Mouse (Mus musculus) thymus, postnatal 36 days (tissue): ENCODE measurements at regions not wholly inside any gene's neighbourhood (a gene's known extent, or its start where the extent isn't known, plus 50 kb on each side); places are given as distances from the start of the nearest gene placed in this dataset.
A peak's percentile ranks its signal among the peaks of the same experiment; 100 is the strongest.

Source experiments
- DNase-seq, 2 experiments: peaks; one replicate each; pipeline ENCODE4 v3.0.0; 2022; ENCODE audit warnings: mixed read lengths in 2 of 2

DNA sequence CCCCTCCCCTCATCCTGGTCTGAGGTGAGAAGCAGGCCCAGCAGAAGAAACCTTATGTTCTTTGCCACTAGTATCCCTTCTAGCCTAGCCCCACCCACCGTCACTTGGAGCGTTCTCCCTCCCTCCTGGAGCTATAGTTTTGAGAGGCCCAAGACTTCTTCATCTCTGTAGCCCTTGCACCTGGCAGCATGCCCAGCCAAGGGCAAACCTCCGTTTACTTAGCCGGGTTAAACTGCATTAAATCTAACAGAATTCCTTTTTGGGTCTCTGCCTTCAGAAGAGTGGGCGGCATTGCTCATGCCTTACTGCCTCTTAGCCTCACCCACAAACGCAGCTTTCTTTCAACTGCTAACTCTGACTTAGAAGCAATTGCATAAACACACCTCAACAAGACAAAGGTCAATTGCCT lies 85.3 kb upstream of the Arntl start:
- no peak for DNase-seq

DNA sequence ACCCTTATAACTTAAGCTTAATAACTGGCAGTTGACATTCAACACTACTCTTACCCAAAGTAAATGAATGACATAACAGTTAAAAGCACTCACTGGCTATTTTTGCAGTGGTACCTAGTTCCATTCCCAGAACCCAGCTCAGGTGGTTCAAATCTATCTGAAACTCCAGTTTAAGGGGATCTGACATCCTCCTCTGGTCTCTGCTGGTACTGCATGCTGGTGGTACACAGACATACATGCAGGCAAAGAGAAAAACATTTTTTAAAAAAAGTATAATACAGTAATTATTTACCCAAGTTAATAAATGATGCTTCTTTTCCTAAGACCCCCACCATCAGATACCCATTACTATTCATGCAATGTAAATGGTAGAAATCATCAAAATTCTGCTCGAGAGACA lies 81.3 kb upstream of the Arntl start:
- DNase-seq: no peak

- DNase-seq: no peak
Measured at GRCm38 (mm10) chr7:113130552-113130951, 76.7 kb upstream of the Arntl start.

DNA sequence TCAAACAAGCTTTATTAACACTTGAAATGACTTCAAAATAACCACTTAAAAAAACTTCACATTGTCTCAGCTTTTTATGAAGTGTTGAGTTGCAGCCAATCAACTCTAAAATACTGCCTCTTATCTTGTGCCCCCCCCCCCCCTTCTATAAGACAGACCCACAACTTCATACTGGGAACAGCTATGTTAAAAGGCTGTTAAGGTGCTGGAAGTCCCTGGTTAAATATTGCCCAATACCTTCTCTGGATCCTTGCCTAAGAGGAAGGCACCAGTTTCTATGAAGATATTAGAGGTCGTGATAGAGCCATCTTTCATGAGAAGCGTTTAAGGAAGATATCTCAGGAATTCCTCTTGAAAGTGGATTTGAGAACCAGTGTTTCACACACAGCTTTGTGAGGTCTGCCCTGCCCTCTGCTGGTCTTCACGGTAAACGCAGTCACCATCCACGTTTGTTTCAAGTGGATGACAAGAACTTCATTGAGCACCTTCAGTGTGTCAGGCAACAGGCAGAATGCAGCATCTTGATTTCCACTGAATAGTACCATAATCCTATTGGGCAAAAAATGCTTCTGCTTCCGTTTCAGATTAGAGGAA lies 75.2 kb upstream of the Arntl start:
- peak; percentile 30 to 40 for DNase-seq

GRCm38 (mm10) chr7:113133891-113134290 lies 73.4 kb upstream of the Arntl start:
- no peak for DNase-seq

DNA sequence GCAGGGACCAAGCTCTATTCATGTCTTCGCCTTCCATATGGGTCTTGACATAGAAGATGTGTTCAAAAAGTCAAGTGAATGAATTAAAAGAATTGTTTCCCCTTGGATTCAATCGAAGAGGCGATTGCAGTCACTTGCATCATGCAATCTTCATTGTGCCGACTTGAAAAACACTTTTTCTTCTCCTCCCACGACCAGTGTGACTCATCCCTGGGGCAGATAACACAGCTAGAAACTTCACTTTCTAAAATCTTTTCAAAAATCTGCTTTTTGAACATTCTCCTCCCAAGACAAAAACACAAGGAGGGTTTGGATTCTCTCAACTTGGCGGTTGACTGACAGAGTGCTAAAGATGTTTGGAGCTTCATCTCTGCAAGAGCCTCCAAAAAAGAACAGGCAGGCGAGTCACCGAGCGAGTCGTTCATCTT lies 67.2 kb upstream of the Arntl start:
- DNase-seq: no peak

GRCm38 (mm10) chr7:113141846-113142683 lies 65.2 kb upstream of the Arntl start:
- no peak for DNase-seq

- peak; percentile 74 to 84 for DNase-seq
Measured at GRCm38 (mm10) chr7:113143552-113143951, 63.7 kb upstream of the Arntl start.

DNA sequence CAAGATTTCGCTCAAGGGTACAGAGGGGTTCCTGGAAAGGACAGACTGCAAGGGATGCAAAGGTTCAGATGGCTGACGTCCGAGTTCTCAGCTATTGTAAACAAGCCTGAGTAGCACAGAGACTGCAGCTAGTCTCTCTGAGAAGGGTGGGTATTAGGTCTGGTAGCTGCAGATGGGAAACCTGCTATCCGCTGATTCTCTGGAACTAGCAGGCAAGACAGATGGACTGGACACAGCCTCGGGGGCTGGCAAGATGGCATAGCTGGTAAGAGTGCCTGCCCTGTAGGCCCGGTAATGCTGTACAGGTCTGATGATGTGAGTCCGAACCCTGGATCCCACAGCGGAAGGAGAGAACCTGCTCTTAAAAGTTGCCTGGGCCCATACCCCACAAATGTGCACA lies 62.2 kb upstream of the Arntl start:
- DNase-seq: no peak

DNA sequence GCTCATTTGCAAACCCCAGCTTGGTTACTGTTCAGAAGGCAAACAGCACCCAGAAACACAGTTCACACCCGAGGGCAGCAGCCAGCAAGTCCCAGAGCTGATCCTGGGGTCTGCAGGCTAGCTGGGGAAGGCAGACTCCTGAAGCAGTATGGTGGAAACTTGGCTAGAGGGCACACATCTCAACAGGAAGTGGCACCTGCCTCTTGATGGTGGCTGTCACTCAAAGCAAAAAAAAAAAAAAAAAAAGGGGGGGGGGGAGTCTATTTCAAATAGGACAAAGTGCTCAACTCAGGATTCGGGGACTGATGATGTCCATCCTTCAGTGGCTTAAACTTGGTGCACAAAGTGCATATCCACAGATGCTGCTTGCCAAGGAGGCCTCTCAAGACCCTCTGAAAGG lies 61.2 kb upstream of the Arntl start:
- DNase-seq: peak; percentile 11 to 37

- no peak for DNase-seq
Measured at GRCm38 (mm10) chr7:113146526-113146925, 60.7 kb upstream of the Arntl start.

- no peak for DNase-seq
Measured at GRCm38 (mm10) chr7:113147391-113148332, 59.6 kb upstream of the Arntl start.

DNA sequence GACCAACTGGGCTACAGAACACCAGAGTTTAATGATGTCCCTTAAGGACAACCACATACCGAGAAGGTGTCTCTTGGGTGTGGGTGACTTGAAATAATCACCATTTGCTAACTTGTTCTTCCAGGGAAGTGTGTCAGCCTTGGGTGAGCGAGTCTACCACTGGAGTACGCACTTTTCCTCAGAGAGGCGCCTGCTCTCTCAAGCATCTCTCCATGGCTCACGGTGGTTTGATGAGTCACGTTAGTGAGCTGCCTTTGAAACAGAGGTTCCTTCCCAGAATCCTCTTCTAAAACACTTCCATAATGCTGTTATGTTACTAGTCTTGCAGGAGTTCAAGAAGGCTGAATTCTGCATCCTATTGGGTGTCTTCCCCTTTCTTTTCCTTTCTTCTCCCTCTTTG lies 58.6 kb upstream of the Arntl start:
- DNase-seq: no peak

GRCm38 (mm10) chr7:113149966-113150470 lies 57.2 kb upstream of the Arntl start:
- DNase-seq: no peak

- no peak for DNase-seq
Measured at GRCm38 (mm10) chr7:113150789-113151188, 56.5 kb upstream of the Arntl start.

DNA sequence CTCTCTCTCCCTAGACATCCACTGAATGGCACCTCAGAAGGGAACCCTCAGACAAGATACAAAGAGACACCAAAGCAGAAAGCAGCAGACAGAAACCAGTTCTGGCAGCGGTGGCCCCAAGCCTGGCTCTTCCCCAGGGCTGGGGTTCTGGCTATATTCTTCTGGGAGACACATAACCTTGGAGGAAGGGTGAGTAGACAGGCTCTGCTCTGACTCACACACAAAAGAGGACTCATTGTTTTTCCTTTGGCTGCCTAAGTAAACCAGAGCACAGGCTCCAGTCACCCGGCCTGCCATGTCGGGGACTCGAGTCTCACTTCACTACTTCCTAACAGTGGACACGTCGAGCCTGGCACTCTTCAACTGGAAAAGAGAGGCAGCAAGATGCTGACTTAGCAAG lies 55.8 kb upstream of the Arntl start:
- DNase-seq: no peak

- no peak for DNase-seq
Measured at GRCm38 (mm10) chr7:113153386-113153785, 53.9 kb upstream of the Arntl start.

DNA sequence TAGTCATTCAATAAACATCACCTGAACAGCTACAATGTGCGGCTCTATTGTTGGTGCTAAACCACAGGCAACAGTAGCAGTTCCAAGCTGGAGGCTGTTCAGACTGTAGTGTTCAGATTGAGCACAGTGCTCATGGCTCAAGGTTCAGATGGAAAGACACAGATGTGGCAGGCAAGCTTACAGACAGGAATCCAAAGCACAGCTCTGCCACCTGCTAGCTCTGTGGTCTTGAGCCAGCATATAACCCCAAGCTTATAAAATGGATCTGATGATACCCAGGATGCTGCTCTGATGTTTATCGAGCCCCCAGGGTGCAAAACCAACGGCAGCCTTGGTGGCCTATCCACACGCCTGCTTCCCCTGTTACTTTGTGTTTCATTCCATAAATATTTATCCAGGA lies 53.2 kb upstream of the Arntl start:
- no peak for DNase-seq

DNA sequence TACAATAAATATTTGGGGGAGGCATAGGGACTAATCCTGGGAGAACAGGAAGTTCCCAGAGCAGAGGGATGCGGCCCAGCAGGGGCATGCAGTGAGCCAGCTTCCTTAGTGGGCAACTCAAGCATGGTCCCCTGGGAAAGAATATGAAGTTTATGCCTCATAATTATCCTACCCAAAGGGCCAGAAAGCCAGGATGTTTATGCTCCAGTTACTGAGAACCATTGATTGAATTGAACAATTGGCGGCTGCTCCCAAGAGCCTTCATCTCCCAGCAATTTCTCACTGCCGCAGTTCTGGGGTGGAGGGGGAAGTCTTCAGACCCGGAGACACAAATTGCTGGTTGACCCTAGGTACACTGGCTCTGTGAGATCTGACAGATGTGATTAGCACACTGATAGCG lies 50.9 kb upstream of the Arntl start:
- no peak for DNase-seq

DNA sequence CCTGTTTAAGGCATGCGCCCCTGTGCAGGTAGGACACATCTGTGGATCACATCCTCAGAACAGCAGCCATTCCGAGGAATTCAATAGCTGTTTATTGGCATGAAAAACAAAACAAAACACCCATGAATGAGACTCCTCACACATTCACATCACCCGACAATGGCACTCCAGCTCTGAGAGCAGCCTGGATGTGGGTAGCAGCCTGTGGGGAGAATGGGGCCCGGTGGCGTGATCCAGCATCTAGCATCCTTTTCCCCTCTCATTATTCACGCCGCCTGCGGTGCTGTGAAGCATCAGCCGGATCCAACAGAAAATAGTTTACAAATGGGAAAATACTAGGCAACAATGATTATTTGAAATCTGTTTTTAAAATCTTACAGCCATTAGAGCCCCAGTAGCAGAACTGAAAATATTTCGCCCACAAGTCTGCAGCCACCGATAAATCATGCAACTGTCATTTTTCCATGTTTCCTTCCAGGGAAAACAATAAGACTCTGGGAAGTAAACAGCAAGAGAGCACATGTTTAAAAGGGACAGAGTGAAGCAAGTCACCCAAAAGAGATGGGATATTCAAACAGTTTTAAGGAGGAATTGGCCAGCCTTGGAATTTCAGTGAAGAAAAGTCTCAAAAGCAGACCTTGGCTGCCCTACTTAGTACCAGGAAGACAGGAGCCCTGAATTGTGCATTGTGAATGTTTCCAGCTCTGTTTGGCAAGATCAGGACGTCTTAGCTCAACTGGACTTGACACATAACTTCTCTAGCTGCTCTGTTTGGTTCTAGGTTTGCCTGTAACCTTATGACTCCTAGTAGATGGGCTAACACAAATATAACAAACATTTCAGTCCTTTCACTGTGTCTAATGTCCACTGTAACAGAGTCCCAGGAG lies 50.2 kb upstream of the Arntl start:
- no peak for DNase-seq
